Mouse (Mus musculus): ENCODE measurements around the gene Mmp11. TPM values are rescaled to one million over a fixed set of nuclear protein-coding genes. Genes with fewer than 3 reads are reported as not detected.

Gene Mmp11
- polyA plus RNA-seq, 1 experiment, result 3.0 TPM

GRCm38 (mm10) chr10:75921026-75921725 is 15.1 kb downstream of the Mmp11 start, which contains the start of gene Smarcb1:
Gene Smarcb1, minus strand, starts transcription at chr10:75921617.
- TF ChIP-seq CTCF (IDR thresholded peaks at IDR 0.05; ENCODE audit: borderline replicate concordance, insufficient read depth, low read depth, low read length) (no peak), POLR2A (IDR thresholded peaks at IDR 0.05; ENCODE audit: borderline replicate concordance, insufficient read depth, low read length) (peak; percentile 98)
- peaks cover 7% of the 10 kb centered on the region; the same call in 1 of the 2 replicates for H3K4me1 ChIP-seq (ENCODE audit: control insufficient read depth, insufficient read depth, low read length)
- no peaks in the 10 kb centered on the region for H3K27me3 ChIP-seq (ENCODE audit: control insufficient read depth, insufficient read depth, low read length)
- peak; percentile 96 for DNase-seq
- peak within 1 kb of the TSS; percentile 96 for H3K27ac ChIP-seq (ENCODE audit: insufficient read depth, low read length)
- under 1% methylated on average over 76 of the region's 76 CpGs for WGBS
- H3K4me3 ChIP-seq (replicated peaks; ENCODE audit: insufficient read depth, low read depth, low read length), result peak within 1 kb of the TSS; percentile 93

- TF ChIP-seq CTCF (IDR thresholded peaks at IDR 0.05; ENCODE audit: borderline replicate concordance, insufficient read depth, low read depth, low read length) (no peak), POLR2A (IDR thresholded peaks at IDR 0.05; ENCODE audit: borderline replicate concordance, insufficient read depth, low read length) (no peak)
- Histone ChIP-seq H3K27ac (ENCODE audit: insufficient read depth, low read length) (no peak overlapping the region), H3K27me3 (ENCODE audit: control insufficient read depth, insufficient read depth, low read length) (no peaks in the 10 kb centered on the region), H3K4me3 (replicated peaks; ENCODE audit: insufficient read depth, low read depth, low read length) (no peak overlapping the region), H3K4me1 (ENCODE audit: control insufficient read depth, insufficient read depth, low read length) (peaks cover 7% of the 10 kb centered on the region; the same call in 1 of the 2 replicates)
- 68% methylated on average over 5 of the region's 5 CpGs for WGBS
- DNase-seq, result no peak
Observed at GRCm38 (mm10) chr10:75919026-75919425, 17.3 kb downstream of the Mmp11 start.

GRCm38 (mm10) chr10:75916840-75917239 is 19.5 kb downstream of the Mmp11 start:
- DNase-seq, result no peak
- Histone ChIP-seq H3K4me1 (ENCODE audit: control insufficient read depth, insufficient read depth, low read length) (peaks cover 3% of the 10 kb centered on the region; the same call in 1 of the 2 replicates), H3K4me3 (replicated peaks; ENCODE audit: insufficient read depth, low read depth, low read length) (no peak overlapping the region), H3K27me3 (ENCODE audit: control insufficient read depth, insufficient read depth, low read length) (no peaks in the 10 kb centered on the region), H3K27ac (ENCODE audit: insufficient read depth, low read length) (no peak overlapping the region)
- TF ChIP-seq CTCF (IDR thresholded peaks at IDR 0.05; ENCODE audit: borderline replicate concordance, insufficient read depth, low read depth, low read length) (no peak), POLR2A (IDR thresholded peaks at IDR 0.05; ENCODE audit: borderline replicate concordance, insufficient read depth, low read length) (no peak)
- WGBS, result 83% methylated on average over 8 of the region's 8 CpGs

- no peak for DNase-seq
- H3K27me3 ChIP-seq (ENCODE audit: control insufficient read depth, insufficient read depth, low read length), result no peaks in the 10 kb centered on the region
- 88% methylated on average over 7 of the region's 7 CpGs for WGBS
- no peak overlapping the region for H3K27ac ChIP-seq (ENCODE audit: insufficient read depth, low read length)
- no peak overlapping the region for H3K4me3 ChIP-seq (replicated peaks; ENCODE audit: insufficient read depth, low read depth, low read length)
- H3K4me1 ChIP-seq (ENCODE audit: control insufficient read depth, insufficient read depth, low read length), result peaks cover 3% of the 10 kb centered on the region; the same call in 1 of the 2 replicates
- TF ChIP-seq CTCF (IDR thresholded peaks at IDR 0.05; ENCODE audit: borderline replicate concordance, insufficient read depth, low read depth, low read length) (no peak), POLR2A (IDR thresholded peaks at IDR 0.05; ENCODE audit: borderline replicate concordance, insufficient read depth, low read length) (no peak)
Observed at GRCm38 (mm10) chr10:75915557-75915956, 20.7 kb downstream of the Mmp11 start.

DNA sequence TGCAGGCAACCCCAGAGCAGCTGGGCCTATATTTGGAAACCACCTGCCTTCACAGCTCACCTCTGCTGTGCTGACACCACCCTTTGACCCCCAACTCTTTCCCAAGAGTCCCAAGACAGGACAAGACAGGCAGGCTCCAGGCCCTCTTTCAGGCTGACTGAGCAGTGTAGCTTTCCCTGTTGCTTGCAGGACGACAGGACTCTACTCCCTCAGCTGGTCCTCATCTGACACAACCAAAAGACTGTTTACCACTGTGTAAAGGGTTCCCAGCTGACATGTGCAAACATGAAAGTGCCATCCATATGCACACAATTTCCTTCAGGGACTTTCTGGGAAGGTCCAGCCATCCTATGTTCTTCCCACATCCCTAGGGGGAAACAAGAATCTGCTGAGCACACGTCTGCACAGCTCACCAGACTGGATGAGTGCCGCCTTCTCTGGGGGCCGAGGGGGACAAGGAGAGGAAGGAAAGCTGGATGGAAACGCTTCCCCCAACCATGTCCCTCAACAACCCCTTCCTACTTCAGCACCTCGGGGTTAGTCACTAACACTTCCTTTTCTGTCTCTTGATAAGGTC is 23.2 kb downstream of the Mmp11 start:
- no peak overlapping the region for H3K27ac ChIP-seq (ENCODE audit: insufficient read depth, low read length)
- H3K4me3 ChIP-seq (replicated peaks; ENCODE audit: insufficient read depth, low read depth, low read length), result no peak overlapping the region
- 63% methylated on average over 6 of the region's 6 CpGs for WGBS
- no peaks in the 10 kb centered on the region for H3K4me1 ChIP-seq (ENCODE audit: control insufficient read depth, insufficient read depth, low read length)
- TF ChIP-seq CTCF (IDR thresholded peaks at IDR 0.05; ENCODE audit: borderline replicate concordance, insufficient read depth, low read depth, low read length), result no peak
- TF ChIP-seq POLR2A (IDR thresholded peaks at IDR 0.05; ENCODE audit: borderline replicate concordance, insufficient read depth, low read length), result no peak
- no peak for DNase-seq
- no peaks in the 10 kb centered on the region for H3K27me3 ChIP-seq (ENCODE audit: control insufficient read depth, insufficient read depth, low read length)

- TF ChIP-seq POLR2A (IDR thresholded peaks at IDR 0.05; ENCODE audit: borderline replicate concordance, insufficient read depth, low read length) (no peak), CTCF (IDR thresholded peaks at IDR 0.05; ENCODE audit: borderline replicate concordance, insufficient read depth, low read depth, low read length) (no peak)
- Histone ChIP-seq H3K4me3 (replicated peaks; ENCODE audit: insufficient read depth, low read depth, low read length) (no peak overlapping the region), H3K4me1 (ENCODE audit: control insufficient read depth, insufficient read depth, low read length) (no peaks in the 10 kb centered on the region), H3K27me3 (ENCODE audit: control insufficient read depth, insufficient read depth, low read length) (no peaks in the 10 kb centered on the region), H3K27ac (ENCODE audit: insufficient read depth, low read length) (no peak overlapping the region)
- 87% methylated on average over 2 of the region's 2 CpGs for WGBS
- DNase-seq, result no peak
Observed at GRCm38 (mm10) chr10:75910698-75911097, 25.6 kb downstream of the Mmp11 start.

DNA sequence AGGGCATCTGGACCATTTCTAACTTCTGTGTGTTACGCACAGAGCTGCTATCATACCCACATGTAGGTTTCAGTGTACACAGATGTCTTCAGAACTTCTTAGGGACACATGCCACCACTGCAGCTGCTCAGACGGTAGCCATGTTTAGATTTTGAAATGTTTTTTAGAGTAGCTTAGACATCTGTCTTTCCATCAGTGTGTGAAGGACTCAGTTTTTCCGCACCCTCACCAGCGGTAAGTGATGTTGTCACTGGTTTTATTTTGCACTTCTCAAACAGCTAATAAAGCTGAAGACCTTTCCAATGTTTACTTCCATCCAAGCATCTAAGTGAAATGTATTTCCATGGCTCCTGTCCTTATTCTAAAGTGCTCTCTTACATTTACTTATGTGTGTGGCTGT is 29.4 kb downstream of the Mmp11 start:
- Histone ChIP-seq H3K27ac (ENCODE audit: insufficient read depth, low read length) (no peak overlapping the region), H3K4me1 (ENCODE audit: control insufficient read depth, insufficient read depth, low read length) (no peaks in the 10 kb centered on the region), H3K27me3 (ENCODE audit: control insufficient read depth, insufficient read depth, low read length) (no peaks in the 10 kb centered on the region), H3K4me3 (replicated peaks; ENCODE audit: insufficient read depth, low read depth, low read length) (no peak overlapping the region)
- no peak for TF ChIP-seq CTCF (IDR thresholded peaks at IDR 0.05; ENCODE audit: borderline replicate concordance, insufficient read depth, low read depth, low read length)
- TF ChIP-seq POLR2A (IDR thresholded peaks at IDR 0.05; ENCODE audit: borderline replicate concordance, insufficient read depth, low read length), result no peak
- 92% methylated on average over 4 of the region's 4 CpGs for WGBS
- DNase-seq, result no peak

GRCm38 (mm10) chr10:75904391-75904790 is 31.9 kb downstream of the Mmp11 start:
- Histone ChIP-seq H3K4me1 (ENCODE audit: control insufficient read depth, insufficient read depth, low read length) (no peaks in the 10 kb centered on the region; the same call in 1 of the 2 replicates), H3K27me3 (ENCODE audit: control insufficient read depth, insufficient read depth, low read length) (no peaks in the 10 kb centered on the region), H3K4me3 (replicated peaks; ENCODE audit: insufficient read depth, low read depth, low read length) (no peak overlapping the region), H3K27ac (ENCODE audit: insufficient read depth, low read length) (no peak overlapping the region)
- no peak for TF ChIP-seq POLR2A (IDR thresholded peaks at IDR 0.05; ENCODE audit: borderline replicate concordance, insufficient read depth, low read length)
- TF ChIP-seq CTCF (IDR thresholded peaks at IDR 0.05; ENCODE audit: borderline replicate concordance, insufficient read depth, low read depth, low read length), result no peak
- no peak for DNase-seq
- WGBS, result 68% methylated on average over 5 of the region's 5 CpGs
